Mouse (Mus musculus) limb, embryonic 12.5 days (tissue): Measurements from ENCODE around the gene Crp. TPM values are rescaled to one million over a fixed set of nuclear protein-coding genes. Genes with fewer than 3 reads are reported as not detected.

Experiments used
- ATAC-seq: fragments of 200-750 bp; cut with Nextera tagmentation; 2 replicates; pipeline ENCODE4 v1.8.0; 2017; ENCODE audit warnings: low read depth, moderate TSS enrichment; ENCODE audit not compliant: insufficient number of reproducible peaks, insufficient read depth, low FRiP score, low TSS enrichment
- H3K27ac ChIP-seq: fragments of 300-500 bp; sonication (generic); 2 replicates; pipeline ENCODE4 v1.5.1; 2016; ENCODE audit warnings: mild to moderate bottlenecking, moderate library complexity
- H3K27me3 ChIP-seq: fragments of 300-500 bp; sonication (generic); 2 replicates; pipeline ENCODE4 v1.6.1; 2016; ENCODE audit warnings: mild to moderate bottlenecking, moderate library complexity
- H3K36me3 ChIP-seq: fragments of 300-500 bp; sonication (generic); 2 replicates; pipeline ENCODE4 v1.6.1; 2016; ENCODE audit warnings: mild to moderate bottlenecking, moderate library complexity
- H3K4me1 ChIP-seq: fragments of 300-500 bp; sonication (generic); replicated peaks from 2 replicates; pipeline ENCODE4 v1.6.1; 2016
- H3K4me2 ChIP-seq: fragments of 300-500 bp; sonication (generic); 2 replicates; pipeline ENCODE4 v1.6.1; 2016; ENCODE audit warnings: mild to moderate bottlenecking, moderate library complexity
- H3K4me3 ChIP-seq: fragments of 300-500 bp; sonication (generic); replicated peaks from 2 replicates; pipeline ENCODE4 v1.5.1; 2016; ENCODE audit warnings: mild to moderate bottlenecking
- H3K9ac ChIP-seq: fragments of 300-500 bp; sonication (generic); replicated peaks from 2 replicates; pipeline ENCODE4 v1.6.1; 2016; ENCODE audit warnings: mild to moderate bottlenecking, moderate library complexity
- H3K9me3 ChIP-seq: fragments of 300-500 bp; sonication (generic); 2 replicates; pipeline ENCODE4 v1.6.1; 2016; ENCODE audit warnings: mild to moderate bottlenecking, moderate library complexity
- WGBS: fragments of 180-500 bp; shearing (Covaris S2); methylation state at CpG from one replicate; pipeline ENCODE4 v1.1.7; 2016; 5-methylcytosine and 5-hydroxymethylcytosine counted together
- polyA plus RNA-seq: library from polyadenylated mRNA; unstranded; fragments of >200 nt; fragmentation: Nextera tagmentation; extraction: Ambion mirVana; gene quantifications from 2 replicates; pipeline ENCODE4 v1.2.1, GENCODE M21; 2016

Gene Crp
- polyA plus RNA-seq, 1 experiment from 2014 or later: not detected

- no peak for ATAC-seq
Observed at GRCm38 (mm10) chr1:172680742-172681141, 17.1 kb upstream of the Crp start.

GRCm38 (mm10) chr1:172683551-172683950, 14.3 kb upstream of the Crp start:
- no peak overlapping the region for H3K9ac ChIP-seq
- no peaks in the 10 kb centered on the region for H3K9me3 ChIP-seq
- no peak overlapping the region for H3K4me3 ChIP-seq
- H3K4me2 ChIP-seq: no peak overlapping the region
- WGBS: 83% methylated on average over 5 of the region's 5 CpGs
- H3K27ac ChIP-seq: no peak overlapping the region
- ATAC-seq: no peak
- H3K4me1 ChIP-seq: no peaks in the 10 kb centered on the region
- no peaks in the 10 kb centered on the region for H3K27me3 ChIP-seq
- H3K36me3 ChIP-seq: no peaks in the 10 kb centered on the region

More at GRCm38 (mm10) chr1:172680742-172681141, 17.1 kb upstream of the Crp start:
- Histone ChIP-seq H3K9me3 (no peaks in the 10 kb centered on the region), H3K4me3 (no peak overlapping the region), H3K27me3 (no peaks in the 10 kb centered on the region), H3K9ac (no peak overlapping the region), H3K27ac (no peak overlapping the region), H3K4me2 (no peak overlapping the region), H3K4me1 (no peaks in the 10 kb centered on the region), H3K36me3 (no peaks in the 10 kb centered on the region)
- WGBS: 81% methylated on average over 4 of the region's 4 CpGs

DNA sequence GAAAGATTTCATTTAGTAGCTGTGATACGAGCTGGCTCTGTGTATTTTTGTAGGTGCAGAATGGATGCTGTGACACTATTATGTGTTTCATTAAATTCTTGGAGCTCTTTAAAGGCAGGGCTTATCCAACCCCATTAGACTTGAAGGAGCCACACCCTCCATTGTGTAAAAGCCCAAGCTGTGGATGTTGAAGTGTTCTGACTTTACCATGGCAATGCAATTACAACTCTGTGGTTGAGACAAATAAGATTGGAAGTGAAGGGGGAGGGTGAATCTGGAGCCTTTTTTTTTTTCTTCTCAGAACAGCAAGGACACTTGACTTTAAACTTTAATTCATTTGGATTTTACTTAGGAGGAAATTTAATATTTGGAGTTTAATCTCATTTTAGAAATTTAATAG, 13.9 kb upstream of the Crp start:
- Histone ChIP-seq H3K4me2 (no peak overlapping the region), H3K9me3 (no peaks in the 10 kb centered on the region)

GRCm38 (mm10) chr1:172685178-172685577, 12.7 kb upstream of the Crp start:
- Histone ChIP-seq H3K9me3 (no peaks in the 10 kb centered on the region), H3K27me3 (no peaks in the 10 kb centered on the region), H3K36me3 (no peaks in the 10 kb centered on the region), H3K4me1 (no peaks in the 10 kb centered on the region), H3K27ac (no peak overlapping the region), H3K4me2 (no peak overlapping the region), H3K9ac (no peak overlapping the region), H3K4me3 (no peak overlapping the region)
- WGBS: 79% methylated on average over 3 of the region's 3 CpGs
- no peak for ATAC-seq

More for the DNA sequence above, 13.9 kb upstream of the Crp start:
- Histone ChIP-seq H3K9ac (no peak overlapping the region), H3K27ac (no peak overlapping the region), H3K27me3 (no peaks in the 10 kb centered on the region), H3K4me1 (no peaks in the 10 kb centered on the region), H3K36me3 (no peaks in the 10 kb centered on the region), H3K4me3 (no peak overlapping the region)
- no peak for ATAC-seq
- 74% methylated on average over 1 of the region's 1 CpGs for WGBS

GRCm38 (mm10) chr1:172697422-172697821, 433 bp upstream of the Crp start:
- H3K36me3 ChIP-seq: no peaks in the 10 kb centered on the region
- H3K4me3 ChIP-seq: no peak overlapping the region
- H3K4me1 ChIP-seq: no peaks in the 10 kb centered on the region
- no peak for ATAC-seq
- H3K27me3 ChIP-seq: no peaks in the 10 kb centered on the region
- H3K9me3 ChIP-seq: no peaks in the 10 kb centered on the region
- H3K9ac ChIP-seq: no peak overlapping the region
- H3K27ac ChIP-seq: no peak overlapping the region
- H3K4me2 ChIP-seq: no peak overlapping the region

- no peaks in the 10 kb centered on the region for H3K36me3 ChIP-seq
- WGBS: 81% methylated on average over 3 of the region's 3 CpGs
- no peak overlapping the region for H3K27ac ChIP-seq
- no peak overlapping the region for H3K4me3 ChIP-seq
- H3K4me1 ChIP-seq: no peaks in the 10 kb centered on the region
- no peak for ATAC-seq
- H3K4me2 ChIP-seq: no peak overlapping the region
- no peaks in the 10 kb centered on the region for H3K27me3 ChIP-seq
- H3K9ac ChIP-seq: no peak overlapping the region
- H3K9me3 ChIP-seq: no peaks in the 10 kb centered on the region
Observed at GRCm38 (mm10) chr1:172700814-172701213, 3.0 kb downstream of the Crp start.

DNA sequence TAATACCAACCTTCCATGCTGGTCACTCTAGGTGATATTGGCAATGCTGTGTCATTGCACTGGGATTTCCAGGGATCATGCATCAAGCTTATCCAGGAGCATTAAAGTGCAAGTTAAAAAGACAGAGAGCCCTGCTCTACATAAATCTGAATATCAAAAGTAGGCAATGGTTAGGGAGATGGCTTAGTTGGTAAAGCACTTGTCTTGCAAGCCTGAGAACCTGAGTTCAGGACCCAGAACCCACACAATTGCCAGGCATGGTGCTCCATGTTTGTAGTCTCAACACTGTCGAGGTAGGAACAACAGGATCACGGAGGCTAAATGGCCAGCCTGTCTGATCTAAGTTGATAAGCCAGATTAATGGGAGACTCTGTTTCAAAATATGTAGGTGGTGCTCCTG, 3.5 kb downstream of the Crp start:
- Histone ChIP-seq H3K9ac (no peak overlapping the region), H3K4me2 (no peak overlapping the region), H3K9me3 (no peaks in the 10 kb centered on the region), H3K27me3 (no peaks in the 10 kb centered on the region), H3K4me3 (no peak overlapping the region), H3K4me1 (no peaks in the 10 kb centered on the region), H3K27ac (no peak overlapping the region), H3K36me3 (no peaks in the 10 kb centered on the region)
- no peak for ATAC-seq
- 90% methylated on average over 2 of the region's 2 CpGs for WGBS

DNA sequence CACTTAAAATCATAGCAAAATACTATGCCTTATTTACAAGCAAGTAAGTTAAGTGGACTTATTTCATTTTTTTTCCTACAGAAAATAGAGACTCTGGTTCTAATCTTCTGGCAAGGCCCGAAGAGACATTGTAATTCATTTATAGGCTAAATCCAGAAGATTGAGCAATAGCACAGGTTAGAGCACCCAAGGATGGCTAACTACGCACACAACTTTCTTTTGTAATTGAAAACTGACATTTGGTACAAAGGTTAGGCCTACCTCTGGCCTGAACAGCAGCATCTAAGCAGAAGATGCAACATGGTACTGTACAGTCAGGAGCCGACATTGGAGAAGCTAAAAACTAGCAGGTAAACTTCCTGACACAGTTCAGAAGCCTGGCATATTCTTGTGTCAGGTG, 4.0 kb downstream of the Crp start:
- no peak for ATAC-seq
- WGBS: 92% methylated on average over 3 of the region's 3 CpGs

DNA sequence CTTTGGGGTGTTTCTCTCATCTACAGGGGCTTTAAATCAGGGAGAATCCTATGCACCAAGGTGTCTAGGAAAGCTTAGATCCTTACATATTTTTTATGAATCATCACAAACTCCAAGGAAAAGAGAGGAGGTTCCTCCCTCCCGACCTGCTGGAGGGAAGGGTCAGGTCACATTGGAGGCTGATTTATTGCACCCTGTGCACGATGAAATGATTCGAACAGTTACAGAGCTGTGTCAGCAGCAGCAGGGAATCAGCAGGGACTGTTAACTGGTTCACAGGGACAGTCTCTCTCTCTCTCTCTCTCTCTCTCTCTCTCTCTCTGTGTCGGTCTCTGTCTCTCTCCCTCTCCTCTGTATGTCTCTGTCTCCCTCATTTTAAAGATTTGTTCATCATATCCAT, 6.9 kb downstream of the Crp start:
- WGBS: 20% methylated on average over 4 of the region's 4 CpGs
- no peaks in the 10 kb centered on the region for H3K27me3 ChIP-seq
- 0 out of 2 replicates have a peak, but pooled peaks have one; percentile 37 for ATAC-seq

More for the DNA sequence above, 4.0 kb downstream of the Crp start:
- Histone ChIP-seq H3K4me1 (no peaks in the 10 kb centered on the region), H3K36me3 (no peaks in the 10 kb centered on the region), H3K4me3 (no peak overlapping the region), H3K4me2 (no peak overlapping the region), H3K27ac (no peak overlapping the region), H3K27me3 (no peaks in the 10 kb centered on the region), H3K9ac (no peak overlapping the region), H3K9me3 (no peaks in the 10 kb centered on the region)

DNA sequence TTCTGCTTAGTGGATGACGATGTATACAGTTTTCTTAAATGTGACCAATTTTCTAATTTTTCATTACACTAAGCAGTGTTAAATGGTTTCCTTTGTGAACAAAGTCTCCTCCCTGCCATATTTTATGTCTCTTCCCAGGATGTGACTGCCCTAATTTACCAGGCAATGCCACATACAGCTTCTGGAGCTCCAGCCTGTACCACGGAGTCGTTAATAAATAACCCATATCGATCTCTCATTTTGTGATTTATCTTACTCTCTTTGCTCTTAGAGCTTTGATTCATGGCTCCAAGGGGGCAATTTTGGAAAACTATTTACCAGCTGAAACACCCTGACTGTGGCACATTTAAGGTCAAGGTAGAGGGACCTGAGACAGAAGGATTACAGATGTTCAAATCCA, 8.4 kb downstream of the Crp start:
- no peaks in the 10 kb centered on the region for H3K9me3 ChIP-seq
- H3K27ac ChIP-seq: no peak overlapping the region
- H3K4me2 ChIP-seq: no peak overlapping the region
- no peak overlapping the region for H3K4me3 ChIP-seq
- ATAC-seq: no peak
- no peaks in the 10 kb centered on the region for H3K27me3 ChIP-seq
- no peak overlapping the region for H3K9ac ChIP-seq
- no peaks in the 10 kb centered on the region for H3K4me1 ChIP-seq
- no peaks in the 10 kb centered on the region for H3K36me3 ChIP-seq
- 74% methylated on average over 4 of the region's 4 CpGs for WGBS

More for the DNA sequence above, 6.9 kb downstream of the Crp start:
- no peak overlapping the region for H3K4me3 ChIP-seq
- H3K27ac ChIP-seq: no peak overlapping the region
- no peak overlapping the region for H3K9ac ChIP-seq
- no peaks in the 10 kb centered on the region for H3K9me3 ChIP-seq
- H3K4me1 ChIP-seq: no peaks in the 10 kb centered on the region
- no peak overlapping the region for H3K4me2 ChIP-seq
- H3K36me3 ChIP-seq: no peaks in the 10 kb centered on the region

DNA sequence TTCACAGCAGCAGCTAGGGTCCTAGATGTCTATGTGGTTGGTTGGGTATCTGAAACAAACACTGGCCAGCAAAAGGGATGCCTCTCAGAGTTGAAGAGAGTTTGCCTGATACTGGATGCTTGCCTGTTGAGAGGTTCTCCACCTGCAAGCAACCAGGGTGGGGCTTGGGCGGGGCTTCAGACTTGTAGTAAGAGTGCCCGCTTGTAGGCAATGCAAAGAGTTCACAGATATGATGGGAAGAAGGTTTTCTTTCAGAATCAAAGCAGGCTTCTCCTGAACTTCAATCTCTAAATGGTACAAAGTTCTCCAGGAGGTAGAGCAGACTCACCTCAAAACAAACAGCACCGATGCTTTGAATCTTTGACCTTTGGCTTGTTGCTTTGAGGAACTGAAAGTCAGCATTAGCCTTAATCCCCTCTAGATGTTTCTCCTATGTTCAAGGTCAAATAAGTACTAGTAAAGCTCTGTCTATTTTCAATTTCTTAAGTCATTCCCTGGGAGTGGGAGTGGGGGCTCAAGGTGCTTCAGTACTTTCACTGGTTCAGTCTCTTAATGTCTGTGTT, 12.0 kb downstream of the Crp start:
- H3K4me3 ChIP-seq: no peak overlapping the region
- 93% methylated on average over 3 of the region's 3 CpGs for WGBS
- no peak overlapping the region for H3K9ac ChIP-seq
- no peaks in the 10 kb centered on the region for H3K36me3 ChIP-seq
- no peak overlapping the region for H3K27ac ChIP-seq
- H3K27me3 ChIP-seq: no peaks in the 10 kb centered on the region
- H3K4me1 ChIP-seq: peaks cover 6% of the 10 kb centered on the region; the same call in 1 of the 2 replicates
- ATAC-seq: no peak
- H3K4me2 ChIP-seq: no peak overlapping the region
- no peaks in the 10 kb centered on the region for H3K9me3 ChIP-seq

DNA sequence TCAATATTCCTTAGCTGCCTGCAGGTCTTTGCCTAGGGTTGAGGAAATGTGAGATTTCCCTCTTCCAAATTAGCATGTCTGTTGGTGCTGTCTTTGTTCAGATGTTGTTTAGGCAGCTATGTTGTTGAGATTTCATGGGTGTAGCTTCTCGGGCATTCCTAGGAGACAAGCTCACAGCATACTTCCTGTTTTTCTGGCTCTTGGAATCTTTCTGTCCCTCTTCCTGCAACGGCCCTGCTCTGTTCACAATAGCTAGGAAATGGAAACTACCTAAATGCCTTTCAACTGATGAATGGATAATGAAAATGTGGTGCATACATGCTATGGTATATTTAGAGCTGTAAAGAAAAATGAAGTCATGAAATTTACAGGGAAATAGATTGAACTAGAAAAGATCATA, 13.5 kb downstream of the Crp start:
- Histone ChIP-seq H3K4me1 (peaks cover 6% of the 10 kb centered on the region; the same call in 1 of the 2 replicates), H3K36me3 (no peaks in the 10 kb centered on the region), H3K27me3 (no peaks in the 10 kb centered on the region), H3K27ac (no peak overlapping the region), H3K4me3 (no peak overlapping the region), H3K4me2 (no peak overlapping the region), H3K9ac (no peak overlapping the region), H3K9me3 (no peaks in the 10 kb centered on the region)
- WGBS: 73% methylated on average over 2 of the region's 2 CpGs
- ATAC-seq: no peak
